Mouse (Mus musculus): ENCODE results near the gene Abtb2.
A peak's percentile ranks its signal among the peaks of the same experiment; 100 is the strongest.

The Abtb2 gene

GRCm38 (mm10) chr2:103615028-103615427 lies 48.9 kb downstream of the Abtb2 start:
- DNase-seq (ENCODE audit: extremely low spot score): no peak

DNA sequence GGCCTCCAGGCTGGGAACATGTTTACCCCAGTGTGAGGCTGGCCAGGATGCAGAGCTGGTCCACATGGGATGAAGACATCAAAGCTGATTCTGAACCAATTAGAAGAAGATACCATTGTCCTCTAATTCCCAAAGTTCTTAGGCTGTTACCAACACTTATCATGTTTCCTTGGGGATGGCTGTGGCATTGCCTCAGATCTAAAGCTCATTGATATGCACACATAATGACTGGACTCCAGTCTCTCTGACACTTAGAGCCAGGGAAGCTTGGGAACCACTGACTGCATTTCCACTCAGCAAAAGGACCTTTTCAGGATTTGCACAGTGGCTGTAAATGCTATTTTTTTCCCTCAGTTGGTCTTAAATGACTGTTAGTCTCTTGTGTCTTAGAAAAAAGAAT lies 52.3 kb downstream of the Abtb2 start:
- DNase-seq (ENCODE audit: extremely low spot score): no peak

DNA sequence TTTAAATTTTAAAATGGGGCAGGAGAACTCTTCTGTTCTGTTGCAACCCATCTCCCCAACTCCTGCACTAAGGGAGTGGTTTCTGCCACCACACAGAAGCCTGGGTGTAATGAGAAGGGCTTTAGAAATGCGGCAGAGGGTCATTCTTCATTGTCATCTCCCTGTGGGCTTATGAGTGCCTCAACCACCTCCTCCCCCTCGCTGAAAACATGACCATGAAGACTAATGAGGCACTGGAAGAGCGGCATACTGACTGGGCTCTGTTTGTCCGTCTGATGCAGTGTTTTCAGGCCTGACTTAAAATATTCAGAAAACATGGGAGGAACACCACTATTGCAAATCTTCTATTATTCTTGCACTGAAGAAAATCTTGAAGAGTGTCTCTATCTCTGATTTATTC lies 56.8 kb downstream of the Abtb2 start:
- DNase-seq (ENCODE audit: extremely low spot score): no peak

DNA sequence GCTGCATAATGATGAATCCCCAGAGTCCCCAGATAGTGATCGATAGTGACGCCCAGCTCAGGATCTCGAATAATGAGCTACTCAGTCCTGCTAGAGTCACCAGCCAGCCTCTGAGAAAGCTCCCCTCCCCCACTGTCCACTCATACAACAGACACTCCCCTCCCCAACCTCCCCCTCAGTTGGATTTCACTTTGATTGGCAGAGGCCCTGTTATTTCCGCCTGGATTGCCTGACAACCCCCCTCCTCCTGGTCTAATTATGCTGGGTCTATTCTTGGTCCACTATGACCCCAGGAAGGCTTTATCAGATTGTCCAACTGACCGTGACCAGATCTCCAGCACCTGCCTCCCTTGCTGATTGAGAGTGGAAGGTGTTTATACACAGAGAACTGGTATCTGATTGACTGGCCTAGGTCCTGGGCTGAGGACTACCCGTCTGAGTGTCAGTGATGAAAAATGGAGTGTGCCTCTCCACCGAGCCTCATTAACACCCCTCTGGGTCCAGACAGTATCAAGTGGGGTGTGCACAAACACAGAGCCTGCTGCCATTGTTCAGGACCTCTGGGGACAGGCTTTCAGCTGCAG lies 59.3 kb downstream of the Abtb2 start:
- DNase-seq (ENCODE audit: extremely low spot score): peak; percentile 84

- DNase-seq (ENCODE audit: extremely low spot score): no peak
These were observed 61.0 kb downstream of the Abtb2 start for GRCm38 (mm10) chr2:103627101-103627500.

DNA sequence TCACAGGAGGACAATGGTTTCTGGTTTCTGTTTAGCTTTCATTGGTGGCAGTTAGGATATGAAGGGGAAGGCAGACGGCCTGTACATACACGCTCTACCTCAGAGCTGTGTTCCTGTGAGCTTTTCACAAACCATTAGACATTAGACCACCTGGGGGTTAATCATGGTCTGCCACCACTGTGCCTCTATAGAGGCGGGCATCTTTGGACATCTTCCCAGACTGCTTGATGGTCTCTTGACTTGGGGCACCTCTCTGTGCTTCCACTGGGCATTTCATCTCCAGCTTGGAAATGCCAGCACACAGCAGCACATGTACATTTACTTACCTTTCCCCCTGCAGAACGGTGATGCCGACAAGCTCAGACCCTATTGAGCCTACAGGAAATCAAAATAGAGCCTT lies 63.8 kb downstream of the Abtb2 start:
- DNase-seq (ENCODE audit: extremely low spot score): no peak

- DNase-seq (ENCODE audit: extremely low spot score): no peak
These were observed 65.2 kb downstream of the Abtb2 start for GRCm38 (mm10) chr2:103631293-103631717.

GRCm38 (mm10) chr2:103632136-103632925 lies 66.2 kb downstream of the Abtb2 start:
- no peak for DNase-seq (ENCODE audit: extremely low spot score)

- no peak for DNase-seq (ENCODE audit: extremely low spot score)
These were observed 66.8 kb downstream of the Abtb2 start for GRCm38 (mm10) chr2:103632926-103633250.

DNA sequence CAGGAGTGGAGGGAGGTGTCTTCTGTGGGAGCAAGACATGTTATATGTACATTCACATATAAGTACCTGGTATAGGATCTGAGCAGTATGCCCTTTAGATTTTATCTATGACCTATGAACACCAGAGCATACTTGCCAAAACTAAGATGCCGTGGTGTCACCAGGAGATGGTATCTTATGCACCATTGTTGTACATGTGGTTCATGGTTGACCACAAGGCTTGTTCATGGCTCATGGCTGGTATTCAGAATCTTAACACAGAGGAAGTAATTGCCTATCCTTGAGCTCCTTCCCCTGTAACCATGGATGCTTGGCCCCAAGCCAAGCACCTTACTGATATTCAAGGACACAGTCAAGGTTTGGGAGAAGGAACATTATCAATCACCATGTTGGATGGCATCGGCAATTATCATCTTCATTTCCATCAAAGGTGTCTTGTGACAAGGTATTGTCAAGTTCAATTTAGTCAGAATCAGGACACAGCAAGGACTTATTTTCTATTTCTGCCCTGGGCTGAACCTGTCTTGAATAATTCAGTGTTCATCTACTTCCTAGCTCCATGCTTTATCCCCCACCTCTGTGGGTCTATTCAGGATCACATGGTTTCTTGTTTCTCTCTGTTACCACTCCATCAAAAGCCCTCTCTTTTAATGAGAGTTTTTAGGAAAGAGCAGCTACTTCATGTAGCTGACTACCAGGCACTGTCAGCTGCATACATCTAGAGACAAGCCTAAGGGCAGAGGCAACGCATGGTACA lies 69.8 kb downstream of the Abtb2 start:
- no peak for DNase-seq (ENCODE audit: extremely low spot score)

DNA sequence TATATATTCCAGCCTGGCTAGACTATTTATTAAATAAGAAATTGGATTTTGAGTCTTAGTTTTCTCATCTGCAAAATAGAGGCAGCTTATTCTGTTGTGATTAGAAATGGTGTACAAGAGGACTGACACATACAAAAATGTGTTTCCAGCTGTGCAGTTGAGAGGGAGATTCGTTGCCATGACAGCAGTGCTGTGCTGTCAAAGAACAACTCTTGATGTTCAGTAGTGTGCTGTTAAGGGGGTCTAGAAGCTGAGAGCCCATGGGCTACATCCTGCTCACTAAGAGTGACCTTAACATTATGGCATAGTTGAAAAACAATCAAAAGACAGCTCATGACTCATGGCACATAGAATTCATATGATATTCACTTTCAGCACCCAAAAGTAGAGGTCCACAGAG lies 71.3 kb downstream of the Abtb2 start:
- no peak for DNase-seq (ENCODE audit: extremely low spot score)

DNA sequence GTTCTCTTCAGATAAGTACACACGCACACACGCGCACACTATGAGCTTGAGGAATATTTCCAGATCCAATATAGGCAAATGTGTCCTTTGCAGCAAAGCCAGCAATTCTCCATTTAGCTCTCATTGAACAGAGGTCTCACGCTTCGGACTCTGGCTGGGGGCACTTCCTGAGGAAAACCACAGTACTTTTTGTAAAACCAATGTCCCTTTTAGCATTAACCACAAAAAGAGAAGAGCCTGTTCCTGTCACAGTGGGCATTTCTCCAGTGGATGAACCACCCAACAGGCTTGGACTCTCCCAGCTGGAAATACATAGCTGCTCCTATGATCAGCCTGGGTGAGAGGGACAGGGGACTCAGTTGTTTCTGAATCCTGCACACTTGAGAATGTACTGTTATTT lies 71.8 kb downstream of the Abtb2 start:
- no peak for DNase-seq (ENCODE audit: extremely low spot score)

DNA sequence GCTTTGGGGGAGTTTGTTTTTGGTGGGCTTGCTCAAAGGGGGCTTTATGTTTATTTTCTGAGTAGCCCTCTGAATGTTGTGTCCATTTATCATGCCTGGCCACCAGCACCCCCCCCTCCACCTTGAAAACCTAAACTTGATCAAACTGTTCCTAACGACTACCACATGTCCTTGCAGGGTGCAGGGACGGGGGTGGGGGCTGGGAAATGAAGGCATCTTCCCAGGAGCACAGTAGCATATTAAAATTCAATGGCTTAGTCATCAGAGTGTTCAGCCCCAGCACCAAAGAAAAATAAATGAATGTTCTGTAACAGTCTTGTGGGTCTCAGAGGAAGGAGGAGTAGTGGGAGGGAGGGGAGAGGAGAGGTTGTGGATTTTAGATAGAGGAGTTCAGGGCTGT lies 73.6 kb downstream of the Abtb2 start:
- DNase-seq (ENCODE audit: extremely low spot score): no peak

DNA sequence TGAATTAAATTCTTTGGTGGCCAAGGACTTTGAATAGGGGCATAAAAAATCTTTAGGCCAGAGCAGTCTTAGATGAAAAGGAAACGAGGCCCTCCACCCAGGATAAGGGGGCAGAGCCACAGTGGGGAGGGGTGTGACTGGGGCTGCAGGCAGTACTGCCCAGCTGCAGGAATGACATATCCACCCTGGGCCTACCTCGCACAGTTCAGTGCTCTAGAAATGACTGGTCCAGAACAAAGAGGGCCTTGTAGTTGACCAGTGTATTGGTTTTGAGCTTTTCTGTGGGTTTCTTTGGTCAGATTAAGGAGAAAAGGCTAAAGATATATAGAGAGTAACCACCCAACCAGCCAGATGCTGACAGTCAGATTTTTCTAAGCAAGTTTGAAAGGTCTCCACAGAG lies 74.8 kb downstream of the Abtb2 start:
- DNase-seq (ENCODE audit: extremely low spot score): no peak

GRCm38 (mm10) chr2:103643584-103644211 lies 77.6 kb downstream of the Abtb2 start:
- DNase-seq (ENCODE audit: extremely low spot score): peak; percentile 53

GRCm38 (mm10) chr2:103644418-103644817 lies 78.3 kb downstream of the Abtb2 start:
- no peak for DNase-seq (ENCODE audit: extremely low spot score)

GRCm38 (mm10) chr2:103650314-103650879 lies 84.3 kb downstream of the Abtb2 start:
- DNase-seq (ENCODE audit: extremely low spot score): no peak

DNA sequence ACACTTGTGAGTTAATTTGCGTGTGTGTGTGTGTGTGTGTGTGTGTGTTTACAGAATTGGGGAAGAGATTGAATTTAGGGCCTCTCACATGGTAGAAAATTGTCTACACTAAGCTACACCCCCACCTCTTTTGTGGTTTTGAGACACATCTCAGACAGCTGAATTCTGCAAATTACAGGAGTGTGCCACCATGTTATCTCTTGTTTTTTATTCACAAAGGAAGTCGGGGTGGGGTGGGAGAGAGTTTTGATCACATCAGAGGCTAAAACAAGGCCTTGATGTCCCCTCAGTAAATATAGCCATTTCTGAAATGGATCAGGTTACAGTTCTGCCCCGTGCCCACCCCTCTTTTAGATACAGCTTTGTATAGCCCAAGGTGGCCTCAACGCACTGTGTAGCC lies 86.0 kb downstream of the Abtb2 start:
- DNase-seq (ENCODE audit: extremely low spot score): no peak

DNA sequence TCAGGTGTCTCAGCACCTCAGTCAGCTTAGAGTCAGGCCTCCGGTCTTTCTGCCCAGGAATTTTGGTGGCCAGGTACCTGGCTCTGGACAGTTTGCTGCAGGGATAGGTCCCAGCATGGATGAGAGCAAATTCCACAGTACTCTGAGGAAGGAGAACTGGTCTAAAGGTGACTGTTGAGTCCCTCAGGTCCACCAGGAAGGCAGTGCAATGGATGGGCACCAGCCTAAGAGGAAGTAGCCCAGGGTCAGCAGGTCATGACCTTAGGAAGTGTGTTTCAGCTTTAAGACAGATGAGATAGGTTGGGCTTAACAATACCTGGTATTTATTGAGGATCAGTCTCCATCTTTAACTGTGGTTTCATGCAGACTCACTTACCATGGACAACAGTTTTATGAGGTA lies 88.9 kb downstream of the Abtb2 start:
- DNase-seq (ENCODE audit: extremely low spot score): no peak

GRCm38 (mm10) chr2:103656028-103656427 lies 89.9 kb downstream of the Abtb2 start:
- no peak for DNase-seq (ENCODE audit: extremely low spot score)

DNA sequence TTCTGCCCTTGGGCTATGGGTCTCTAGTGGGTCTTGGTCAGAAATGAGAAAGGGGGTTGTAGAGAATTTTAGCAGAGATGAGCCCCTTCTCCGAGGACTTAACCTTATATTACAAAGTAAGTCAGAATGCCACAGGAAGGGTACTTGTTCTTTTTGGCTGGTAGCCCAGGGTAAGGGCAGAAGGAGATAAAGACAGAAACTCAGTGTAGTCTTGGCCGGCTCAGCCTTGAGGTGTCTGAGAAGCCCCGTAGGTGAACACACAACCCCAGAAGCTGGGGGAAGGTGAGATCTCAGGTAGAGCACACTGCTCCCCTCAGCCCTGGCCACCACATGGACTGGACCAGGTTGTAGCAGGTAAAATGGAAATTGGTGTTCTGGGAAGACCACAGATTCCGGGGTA lies 93.1 kb downstream of the Abtb2 start:
- DNase-seq (ENCODE audit: extremely low spot score): no peak
